13 mouse cellular contexts compared by ENCODE assay signal in genomic region chr11:96840290-96840689, GRCm38 (mm10). TPM values are rescaled to one million over a fixed set of nuclear protein-coding genes. Genes with fewer than 3 reads are reported as not detected.
DNase-seq lines count a peak whose midpoint lies in the region; ATAC-seq and TF ChIP-seq lines count a peak whose summit lies in the region.
"Had no signal": no experiment of that assay in that cellular context is flagged by ENCODE, and none has a peak within 500 bp of the region (broad histone marks: within the 10 kb centered on the region; RNA-seq: fewer than 3 reads in every experiment).

No protein-coding gene starts in this region.

- H3K4me1 ChIP-seq in hindbrain, embryonic 10.5 days (replicated peaks): peaks cover 16% of the 10 kb centered on the region
- H3K4me1 ChIP-seq in hindbrain, postnatal 0 days (ENCODE audit: insufficient read depth, low read length): no peaks in the 10 kb centered on the region
- H3K4me1 ChIP-seq in cortical plate, adult 2 months (ENCODE audit: control insufficient read depth, insufficient read depth, low read length): no peaks in the 10 kb centered on the region
- H3K4me1 ChIP-seq in kidney, embryonic 16.5 days (ENCODE audit: insufficient read depth, low read length): 0 out of 2 replicates have a peak, but pooled peaks cover 3% of the 10 kb centered on the region
- H3K4me1 ChIP-seq: intestine, embryonic 15.5 days; limb, embryonic 12.5 days had no signal

- peak; percentile 70 to 82 for DNase-seq in adrenal gland, adult (ENCODE audit: inconsistent age in 2 of 2, low spot score in 1 of 2)
- DNase-seq in adrenal gland, postnatal 25 days: no peak
- DNase-seq in hindbrain, embryonic 10.5 days (ENCODE audit: low spot score): no peak
- DNase-seq in hindbrain, postnatal 0 days (ENCODE audit: low spot score): no peak
- no peak for DNase-seq in urinary bladder, postnatal 36 days (ENCODE audit: low spot score in 2 of 2)
- DNase-seq: lung, postnatal 14 days had no signal

- no peak overlapping the region for H3K9ac ChIP-seq in hindbrain, postnatal 0 days (replicated peaks; ENCODE audit: low read length)
- no peak overlapping the region for H3K9ac ChIP-seq in kidney, embryonic 16.5 days (replicated peaks; ENCODE audit: low read length)
- H3K9ac ChIP-seq: intestine, embryonic 15.5 days; limb, embryonic 12.5 days had no signal

- no peaks in the 10 kb centered on the region for H3K36me3 ChIP-seq in hindbrain, embryonic 10.5 days
- H3K36me3 ChIP-seq in hindbrain, postnatal 0 days (ENCODE audit: insufficient read depth, low read length): no peaks in the 10 kb centered on the region
- H3K36me3 ChIP-seq in myocyte (ENCODE audit: control insufficient read depth, insufficient read depth): no peaks in the 10 kb centered on the region
- no peaks in the 10 kb centered on the region for H3K36me3 ChIP-seq in kidney, embryonic 16.5 days (ENCODE audit: insufficient read depth, low read length)
- H3K36me3 ChIP-seq: forebrain, embryonic 10.5 days; intestine, embryonic 15.5 days; limb, embryonic 12.5 days had no signal

- no peaks in the 10 kb centered on the region for H3K27me3 ChIP-seq in hindbrain, embryonic 10.5 days (ENCODE audit: insufficient read depth, poor library complexity, severe bottlenecking)
- no peaks in the 10 kb centered on the region for H3K27me3 ChIP-seq in hindbrain, postnatal 0 days (ENCODE audit: insufficient read depth, low read length)
- H3K27me3 ChIP-seq in myocyte (ENCODE audit: control insufficient read depth, insufficient read depth, insufficient read length): no peaks in the 10 kb centered on the region
- no peaks in the 10 kb centered on the region for H3K27me3 ChIP-seq in kidney, embryonic 16.5 days (ENCODE audit: insufficient read depth, low read length)
- H3K27me3 ChIP-seq: intestine, embryonic 15.5 days; Patski had no signal

- H3K27ac ChIP-seq in hindbrain, embryonic 10.5 days: 0 out of 2 replicates have a peak overlapping the region, but pooled peaks have one; percentile 24
- H3K27ac ChIP-seq in hindbrain, postnatal 0 days: no peak overlapping the region
- H3K27ac ChIP-seq in cortical plate, adult 2 months (ENCODE audit: insufficient read depth, low read length): peak overlapping the region; percentile 18
- no peak overlapping the region for H3K27ac ChIP-seq in kidney, embryonic 16.5 days (ENCODE audit: low read length)
- H3K27ac ChIP-seq: forebrain, embryonic 10.5 days; intestine, embryonic 15.5 days; limb, embryonic 12.5 days had no signal

- no peak overlapping the region for H3ac ChIP-seq in myocyte (ENCODE audit: control insufficient read depth, insufficient read length)

- no peak for ATAC-seq in hindbrain, postnatal 0 days
- ATAC-seq in kidney, embryonic 16.5 days (ENCODE audit: low FRiP score, low TSS enrichment): no peak
- ATAC-seq: intestine, embryonic 15.5 days; Patski had no signal

- H3K9me3 ChIP-seq in hindbrain, embryonic 10.5 days: no peaks in the 10 kb centered on the region
- H3K9me3 ChIP-seq in hindbrain, postnatal 0 days (ENCODE audit: low read length): no peaks in the 10 kb centered on the region
- no peaks in the 10 kb centered on the region for H3K9me3 ChIP-seq in kidney, embryonic 16.5 days (ENCODE audit: low read length)
- H3K9me3 ChIP-seq: forebrain, embryonic 10.5 days; intestine, embryonic 15.5 days; limb, embryonic 12.5 days had no signal

- no peak overlapping the region for H3K4me2 ChIP-seq in hindbrain, postnatal 0 days (ENCODE audit: low read depth, low read length)
- H3K4me2 ChIP-seq in myocyte (ENCODE audit: low read depth): peak overlapping the region; percentile 61
- no peak overlapping the region for H3K4me2 ChIP-seq in kidney, embryonic 16.5 days (replicated peaks; ENCODE audit: low read depth, low read length)
- H3K4me2 ChIP-seq: intestine, embryonic 15.5 days; limb, embryonic 12.5 days had no signal

- 0 out of 2 replicates have a peak, but pooled peaks have one; percentile 36 for TF ChIP-seq POLR2A in cortical plate, adult 2 months (IDR thresholded peaks at IDR 0.05; ENCODE audit: extremely low read depth, insufficient read depth, low read length)
- no peak for TF ChIP-seq POLR2A in myocyte (IDR thresholded peaks at IDR 0.05; ENCODE audit: insufficient read length, low read depth)

- H3K79me2 ChIP-seq in myocyte (ENCODE audit: control insufficient read depth, insufficient read depth): no peaks in the 10 kb centered on the region

- no peak overlapping the region for H3K4me3 ChIP-seq in hindbrain, embryonic 10.5 days
- no peak overlapping the region for H3K4me3 ChIP-seq in hindbrain, postnatal 0 days (ENCODE audit: low read length)
- H3K4me3 ChIP-seq in cortical plate, adult 2 months (ENCODE audit: insufficient read depth, low read length): no peak overlapping the region
- no peak overlapping the region for H3K4me3 ChIP-seq in myocyte
- no peak overlapping the region for H3K4me3 ChIP-seq in kidney, embryonic 16.5 days (ENCODE audit: low read length)
- H3K4me3 ChIP-seq: forebrain, embryonic 10.5 days; intestine, embryonic 15.5 days; limb, embryonic 12.5 days had no signal

- no peak for TF ChIP-seq CTCF in hindbrain, postnatal 0 days (IDR thresholded peaks at IDR 0.05; ENCODE audit: low read depth)
- no peak for TF ChIP-seq CTCF in cortical plate, adult 2 months (IDR thresholded peaks at IDR 0.05; ENCODE audit: extremely low read depth, insufficient read depth, low read length)

- 45% methylated on average over 8 of the region's 8 CpGs for WGBS in hindbrain, embryonic 10.5 days
- 25% methylated on average over 8 of the region's 8 CpGs for WGBS in hindbrain, postnatal 0 days
- WGBS in kidney, embryonic 16.5 days: 27% methylated on average over 8 of the region's 8 CpGs

TF ChIP-seq in myocyte, 11 proteins besides CTCF, POLR2A, EP300 and RAD21:
- TF ChIP-seq MYOG (IDR thresholded peaks at IDR 0.05; ENCODE audit: control insufficient read depth in 1 of 3, insufficient read depth in 1 of 3, insufficient read length in 2 of 3, low read depth in 2 of 3) (peak in 2 of 3 experiments; percentile 52 to 68), MYOD1 (IDR thresholded peaks at IDR 0.05; ENCODE audit: control insufficient read depth in 1 of 3, insufficient read length in 2 of 3, low read depth in 2 of 3) (peak in 2 of 3 experiments; percentile 68 to 72), SRF (IDR thresholded peaks at IDR 0.05; ENCODE audit: control insufficient read depth, insufficient read length, low read depth) (no peak), REST (IDR thresholded peaks at IDR 0.05; ENCODE audit: insufficient read depth, insufficient read length) (peak; percentile 45), POLR2AphosphoS2 (IDR thresholded peaks at IDR 0.05; ENCODE audit: insufficient read length, low read depth) (no peak), TCF12 (IDR thresholded peaks at IDR 0.05; ENCODE audit: insufficient read depth, poor library complexity, severe bottlenecking) (peak; percentile 36)
TF ChIP-seq in myocyte: peak in this region for 4.

RNA-seq across cellular contexts. Expression of gene Copz2, which starts 9.4 kb away (rescaled TPM):
- 58.0 and 59.0 TPM in 2 replicates for total RNA-seq in adrenal gland, postnatal 25 days (2021)
- 42.9 and 44.2 TPM in 2 replicates for polyA plus RNA-seq in hindbrain, embryonic 10.5 days (2016; fragmentation: Nextera tagmentation; extraction: Ambion mirVana)
- total RNA-seq in hindbrain, postnatal 0 days (2014; rRNA removed): 6.3 and 12.6 TPM in 2 replicates
- 26.4 and 28.1 TPM in 2 replicates for polyA plus RNA-seq in hindbrain, postnatal 0 days (2015; fragmentation: Nextera tagmentation; extraction: Ambion mirVana)
- polyA plus RNA-seq in cortical plate, adult 2 months (2012; rRNA removed): 14.2 and 14.7 TPM in 2 replicates
- 120 TPM for polyA plus RNA-seq in myocyte (2012; fragmentation: generic; extraction: Trizol)
- 115 and 117 TPM in 2 replicates for polyA plus RNA-seq in kidney, embryonic 16.5 days (2015; fragmentation: Nextera tagmentation; extraction: Ambion mirVana)

RNA-seq across cellular contexts. Expression of gene Nfe2l1, which starts 10.5 kb away (rescaled TPM):
- 492 and 601 TPM in 2 replicates for total RNA-seq in adrenal gland, postnatal 25 days (2021)
- polyA plus RNA-seq in hindbrain, embryonic 10.5 days (2016; fragmentation: Nextera tagmentation; extraction: Ambion mirVana): 65.7 and 71.8 TPM in 2 replicates
- 91.4 and 92.8 TPM in 2 replicates for total RNA-seq in hindbrain, postnatal 0 days (2014; rRNA removed)
- 67.2 and 69.0 TPM in 2 replicates for polyA plus RNA-seq in hindbrain, postnatal 0 days (2015; fragmentation: Nextera tagmentation; extraction: Ambion mirVana)
- polyA plus RNA-seq in cortical plate, adult 2 months (2012; rRNA removed): 202 and 207 TPM in 2 replicates
- 518 TPM for polyA plus RNA-seq in myocyte (2012; fragmentation: generic; extraction: Trizol)
- 93.9 and 96.8 TPM in 2 replicates for polyA plus RNA-seq in kidney, embryonic 16.5 days (2015; fragmentation: Nextera tagmentation; extraction: Ambion mirVana)

RNA-seq across cellular contexts. Expression of gene Cbx1, which starts 51.4 kb away (rescaled TPM):
- total RNA-seq in adrenal gland, postnatal 25 days (2021): 78.9 and 98.0 TPM in 2 replicates
- polyA plus RNA-seq in hindbrain, embryonic 10.5 days (2016; fragmentation: Nextera tagmentation; extraction: Ambion mirVana): 158 and 198 TPM in 2 replicates
- 23.1 and 27.9 TPM in 2 replicates for total RNA-seq in hindbrain, postnatal 0 days (2014; rRNA removed)
- 57.2 and 63.0 TPM in 2 replicates for polyA plus RNA-seq in hindbrain, postnatal 0 days (2015; fragmentation: Nextera tagmentation; extraction: Ambion mirVana)
- polyA plus RNA-seq in cortical plate, adult 2 months (2012; rRNA removed): 27.1 and 30.1 TPM in 2 replicates
- 34.6 TPM for polyA plus RNA-seq in myocyte (2012; fragmentation: generic; extraction: Trizol)
- polyA plus RNA-seq in kidney, embryonic 16.5 days (2015; fragmentation: Nextera tagmentation; extraction: Ambion mirVana): 109 and 121 TPM in 2 replicates

Comparison
In these comparisons a context has a peak if more than half of its experiments do, and no peak if none do; other contexts are left out.
1. DNase-seq: peak in adrenal gland, adult (2 of 2); none in adrenal gland, postnatal 25 days (single experiment), hindbrain, embryonic 10.5 days (single experiment), hindbrain, postnatal 0 days (single experiment) and urinary bladder, postnatal 36 days (0 of 2).
2. H3K27ac ChIP-seq: peak in hindbrain, embryonic 10.5 days (single experiment) and cortical plate, adult 2 months (single experiment); none in hindbrain, postnatal 0 days (single experiment) and kidney, embryonic 16.5 days (single experiment).